Mouse (Mus musculus) large intestine, adult 2 months (tissue): ENCODE measurements around the gene Lsp1. TPM values are rescaled to one million over a fixed set of nuclear protein-coding genes. Genes with fewer than 3 reads are reported as not detected.

ENCODE experiments used
- DNase-seq: peaks from one replicate; pipeline ENCODE4 v3.0.0-alpha.2; 2012; ENCODE audit warnings: low read depth, low spot score
- WGBS: fragments of 180-500 bp; shearing (Covaris S2); methylation state at CpG from one replicate; pipeline ENCODE4 v1.1.7; 2018; 5-methylcytosine and 5-hydroxymethylcytosine counted together
- polyA plus RNA-seq: library from polyadenylated mRNA; depleted of rRNA; stranded (reverse); fragments of >200 nt; gene quantifications from 2 replicates; pipeline ENCODE4 v1.2.3, GENCODE M21; 2012

Lsp1 gene
- polyA plus RNA-seq, 1 experiment = 82.6 TPM

GRCm38 (mm10) chr7:142496158-142496557 lies 35.5 kb downstream of the Lsp1 start:
- 69% methylated on average over 3 of the region's 3 CpGs for WGBS
- no peak for DNase-seq

- WGBS = 77% methylated on average over 5 of the region's 5 CpGs
- no peak for DNase-seq
Measured at GRCm38 (mm10) chr7:142496800-142497199, 36.2 kb downstream of the Lsp1 start.

DNA sequence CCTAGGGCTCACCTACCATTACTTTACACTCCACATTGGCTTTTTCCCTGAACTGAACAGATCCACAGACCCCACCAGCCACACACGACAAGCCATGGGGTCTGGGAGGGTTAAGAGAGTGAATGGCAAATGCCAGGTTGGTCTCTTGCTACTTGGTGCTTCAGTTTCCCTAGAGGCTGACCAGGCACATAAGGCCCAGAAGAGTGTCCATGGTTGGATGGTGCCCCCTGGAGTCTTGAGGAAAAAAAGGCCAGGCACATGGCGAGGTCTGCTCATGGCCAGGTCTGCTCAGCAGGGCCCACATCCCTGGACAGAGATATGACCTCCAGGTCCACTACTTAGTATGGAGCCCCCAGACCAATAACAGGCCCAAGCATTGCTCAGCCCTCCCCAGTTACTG lies 37.2 kb downstream of the Lsp1 start:
- no peak for DNase-seq
- 74% methylated on average over 2 of the region's 2 CpGs for WGBS

DNA sequence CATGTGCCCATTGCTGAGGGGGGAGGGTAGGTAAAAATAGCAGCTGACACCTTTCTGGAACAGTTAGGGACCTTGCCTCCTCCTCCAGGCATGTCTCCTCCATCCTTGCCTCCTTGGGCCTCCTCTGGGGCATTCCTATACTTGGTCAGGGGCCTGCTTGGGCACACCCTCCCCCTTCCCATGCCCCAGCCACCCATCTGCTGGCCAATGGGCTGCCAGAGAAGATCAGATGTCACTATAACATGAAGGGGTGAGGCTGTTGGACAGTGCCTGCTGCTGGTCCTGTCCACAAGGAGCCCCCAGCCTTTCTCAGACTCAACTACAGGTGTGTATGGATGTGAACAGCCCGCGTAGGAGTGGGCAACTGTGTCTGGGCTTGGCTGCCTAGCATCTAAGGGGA lies 38.0 kb downstream of the Lsp1 start, which contains the start of gene Tnnt3:
Tnnt3 (plus strand) TSS at position 262 of the 400 bp plus-strand sequence.
- WGBS = 87% methylated on average over 2 of the region's 2 CpGs
- no peak for DNase-seq

- 43% methylated on average over 5 of the region's 5 CpGs for WGBS
Measured at GRCm38 (mm10) chr7:142499010-142499721, 38.6 kb downstream of the Lsp1 start.

GRCm38 (mm10) chr7:142500032-142500431 lies 39.4 kb downstream of the Lsp1 start:
- WGBS = 43% methylated on average over 1 of the region's 1 CpGs
- no peak for DNase-seq

More at GRCm38 (mm10) chr7:142499010-142499721, 38.6 kb downstream of the Lsp1 start:
- no peak for DNase-seq

DNA sequence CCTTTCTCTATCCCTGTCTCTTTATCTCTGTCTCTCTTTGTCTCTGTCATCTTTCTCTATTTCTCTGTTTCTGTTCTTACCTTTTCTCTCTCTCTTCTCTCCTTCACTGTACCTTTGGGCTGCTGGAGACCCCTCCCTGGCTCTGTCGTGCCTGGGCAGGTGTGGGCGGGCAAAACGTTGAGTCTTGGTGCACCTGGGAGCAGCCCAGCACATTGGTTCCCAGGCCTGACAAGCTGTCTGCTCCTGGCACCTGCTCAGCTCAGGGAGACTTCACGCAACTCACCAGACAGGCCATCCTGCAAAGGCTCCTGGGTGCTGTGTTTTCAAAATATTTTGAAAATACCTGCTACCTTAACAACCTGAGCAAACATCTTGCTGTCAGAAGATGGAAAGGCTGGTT lies 42.6 kb downstream of the Lsp1 start:
- WGBS = 77% methylated on average over 4 of the region's 4 CpGs
- DNase-seq = no peak

DNA sequence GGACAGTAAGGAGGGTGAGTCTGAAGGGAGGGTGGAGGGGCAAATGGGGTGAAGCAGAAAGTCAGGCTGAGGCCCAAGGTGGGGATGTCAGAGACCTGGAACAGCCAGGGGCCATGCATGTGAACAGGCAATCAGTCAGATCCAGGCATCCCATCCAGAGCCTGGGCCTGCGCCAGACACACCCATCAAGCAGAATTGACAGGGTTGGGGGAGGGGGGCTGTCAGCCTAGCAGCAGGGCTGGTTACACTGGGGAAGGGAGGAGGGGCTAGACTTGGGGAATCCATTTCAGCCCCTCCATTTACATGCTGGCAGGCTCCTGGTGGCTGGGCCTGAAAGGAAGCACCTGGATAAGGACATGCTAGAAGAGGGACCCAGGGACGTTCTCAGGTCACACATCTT lies 45.3 kb downstream of the Lsp1 start:
- 54% methylated on average over 2 of the region's 2 CpGs for WGBS
- DNase-seq = no peak

DNA sequence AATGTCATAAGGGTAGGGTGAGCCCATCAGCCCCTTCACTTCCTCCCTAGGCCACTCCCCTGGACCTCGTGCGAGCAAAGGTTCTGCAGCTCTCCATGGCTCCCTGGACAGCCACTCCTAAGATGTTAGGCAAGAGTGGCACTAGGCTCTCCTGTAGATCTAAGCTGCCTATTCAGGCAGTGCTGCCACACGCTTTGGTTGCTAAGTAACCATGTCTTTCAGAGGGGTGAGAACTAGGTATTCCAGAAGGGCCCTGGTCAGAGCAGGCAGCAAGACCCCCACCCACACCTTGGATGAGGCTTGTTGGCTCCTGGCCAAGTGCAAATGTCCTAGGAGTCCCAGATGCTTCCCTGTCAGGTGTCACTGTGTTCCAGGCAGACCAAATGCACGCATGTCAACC lies 45.9 kb downstream of the Lsp1 start:
- no peak for DNase-seq
- WGBS = 38% methylated on average over 4 of the region's 4 CpGs

- no peak for DNase-seq
- WGBS = 93% methylated on average over 9 of the region's 9 CpGs
Measured at GRCm38 (mm10) chr7:142507453-142507852, 46.8 kb downstream of the Lsp1 start.

DNA sequence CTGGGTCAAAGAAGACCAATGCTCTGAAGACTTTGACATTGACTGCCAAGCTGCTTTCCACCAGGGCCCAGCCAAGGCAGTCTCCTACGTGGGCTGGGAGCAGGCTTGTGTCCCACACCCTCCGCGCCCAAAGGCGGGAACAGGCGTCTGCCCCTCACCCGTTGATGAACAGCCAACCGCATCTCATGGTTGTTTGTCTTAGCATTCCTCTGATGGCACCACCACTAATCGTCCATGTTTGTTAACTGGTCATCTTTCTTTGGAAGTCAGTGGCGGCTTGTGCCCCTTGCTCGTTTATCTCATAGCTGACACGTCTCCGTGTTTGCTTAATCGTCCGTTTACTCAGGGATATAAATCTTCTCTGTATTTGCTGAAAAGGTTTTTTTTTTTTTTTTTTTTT lies 48.9 kb downstream of the Lsp1 start:
- DNase-seq = no peak

DNA sequence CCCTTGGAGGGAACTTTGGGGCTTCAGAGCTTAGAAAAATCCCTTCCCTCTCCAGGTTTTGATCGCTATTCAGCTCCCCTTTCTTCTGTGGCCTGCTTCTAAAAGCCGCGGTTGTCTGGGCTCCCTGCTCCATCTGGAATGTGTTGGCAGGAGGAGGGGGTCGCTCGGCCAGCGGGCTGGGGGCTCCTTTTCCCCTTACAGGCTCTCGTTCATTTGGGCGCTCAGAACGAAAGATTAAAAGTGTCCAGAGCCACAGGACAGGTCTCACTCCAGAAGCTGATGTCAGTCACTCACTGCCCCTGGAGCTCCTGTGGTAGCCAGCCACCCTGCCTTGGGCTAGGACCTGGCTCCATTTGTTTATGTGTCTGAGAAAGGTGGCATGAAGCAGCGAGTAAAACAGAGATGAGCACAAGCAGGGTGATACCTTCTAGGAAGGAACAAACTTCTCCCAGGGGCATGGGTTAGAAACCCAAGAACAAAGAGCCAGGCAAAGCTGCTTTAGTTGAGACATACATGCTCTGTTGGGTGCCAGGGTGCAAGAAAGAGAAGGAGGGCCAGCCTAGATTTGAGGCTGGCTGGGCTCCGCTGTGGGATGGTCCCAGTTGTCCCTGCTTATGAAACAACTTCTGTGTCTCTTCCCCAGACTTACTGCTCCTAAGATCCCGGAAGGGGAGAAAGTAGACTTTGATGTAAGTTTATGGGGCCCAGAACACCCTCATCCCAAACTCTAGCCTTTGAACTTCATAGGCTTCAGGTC lies 49.6 kb downstream of the Lsp1 start:
- no peak for DNase-seq
- WGBS = 36% methylated on average over 12 of the region's 12 CpGs

More for the DNA sequence above, 48.9 kb downstream of the Lsp1 start:
- 22% methylated on average over 14 of the region's 14 CpGs for WGBS

DNA sequence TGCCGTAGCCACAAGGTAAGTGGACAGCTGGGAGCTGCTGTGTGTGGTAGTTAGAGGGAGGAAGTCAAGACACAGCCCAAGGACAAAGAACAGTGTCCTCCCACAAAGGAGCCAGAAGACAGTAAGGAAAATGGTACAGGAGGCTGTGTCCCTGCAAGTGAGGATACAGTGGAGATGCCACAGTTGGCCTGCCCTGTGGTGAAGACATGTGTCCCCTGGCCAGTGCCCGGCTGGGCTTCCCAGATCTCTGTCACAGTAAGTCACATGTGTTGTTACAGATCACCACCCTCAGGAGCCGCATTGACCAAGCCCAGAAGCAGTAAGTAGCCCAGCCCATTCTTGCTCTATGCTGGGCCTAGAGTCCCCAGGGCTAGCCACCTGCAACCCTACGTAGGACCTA lies 53.4 kb downstream of the Lsp1 start:
- DNase-seq = no peak
- 79% methylated on average over 4 of the region's 4 CpGs for WGBS

DNA sequence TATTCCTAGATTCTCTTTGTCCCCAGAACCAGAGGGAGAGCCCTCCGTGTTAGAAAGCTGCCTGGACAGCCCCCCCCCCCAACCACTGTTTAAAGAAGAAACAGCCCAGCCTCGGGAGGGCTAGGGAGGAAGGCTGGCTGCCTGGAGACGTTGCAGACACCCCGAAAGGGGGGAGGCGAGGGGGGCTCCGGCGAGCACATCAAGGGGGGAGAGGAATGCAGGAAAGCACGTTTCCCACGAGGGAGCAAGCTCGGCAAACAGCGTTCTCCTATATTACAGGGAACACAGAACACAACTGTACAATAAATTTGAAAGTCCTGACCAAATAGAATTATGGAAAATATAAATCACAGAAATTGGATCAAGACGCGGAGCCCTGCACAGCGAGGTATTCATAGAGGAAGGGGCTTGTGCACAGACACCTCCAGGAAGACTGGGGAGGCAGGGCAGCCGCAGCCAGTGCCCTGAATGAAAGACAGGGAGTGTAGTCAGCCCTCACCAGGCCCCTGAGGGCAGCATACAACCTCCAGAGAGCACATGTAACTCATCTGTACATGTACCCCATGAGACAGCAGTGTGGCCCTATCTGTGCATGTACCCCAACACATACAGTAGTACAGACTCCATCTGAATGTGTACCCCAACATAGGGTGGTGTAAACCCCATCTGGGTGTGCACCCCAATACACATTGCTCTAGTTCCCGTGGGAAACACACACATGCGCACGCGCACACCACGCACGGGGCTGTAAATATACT lies 55.8 kb downstream of the Lsp1 start:
- 42% methylated on average over 21 of the region's 21 CpGs for WGBS

DNA sequence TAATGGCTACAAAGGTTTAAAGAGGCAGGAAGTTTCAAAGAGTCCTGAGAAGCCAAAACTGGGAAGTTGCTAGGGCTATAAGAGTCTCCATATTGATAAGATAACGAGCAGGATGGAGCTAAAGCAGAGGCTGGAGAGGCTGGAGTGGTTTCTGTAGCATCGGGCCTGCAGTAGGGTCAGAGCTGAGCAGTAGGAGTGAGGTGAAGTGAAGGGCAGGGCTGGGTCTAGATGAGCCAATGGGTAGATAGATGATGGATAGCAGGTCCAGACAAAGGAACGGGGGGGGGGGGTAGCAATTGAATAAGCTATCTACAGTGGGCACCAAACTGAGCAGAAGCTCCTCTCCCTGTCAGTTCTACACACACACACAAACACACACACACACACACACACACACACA lies 56.9 kb downstream of the Lsp1 start:
- 76% methylated on average over 3 of the region's 3 CpGs for WGBS
- DNase-seq = no peak

More for the DNA sequence above, 55.8 kb downstream of the Lsp1 start:
- no peak for DNase-seq

- no peak for DNase-seq
- WGBS = 72% methylated on average over 4 of the region's 4 CpGs
Measured at GRCm38 (mm10) chr7:142520331-142520730, 59.7 kb downstream of the Lsp1 start.

DNA sequence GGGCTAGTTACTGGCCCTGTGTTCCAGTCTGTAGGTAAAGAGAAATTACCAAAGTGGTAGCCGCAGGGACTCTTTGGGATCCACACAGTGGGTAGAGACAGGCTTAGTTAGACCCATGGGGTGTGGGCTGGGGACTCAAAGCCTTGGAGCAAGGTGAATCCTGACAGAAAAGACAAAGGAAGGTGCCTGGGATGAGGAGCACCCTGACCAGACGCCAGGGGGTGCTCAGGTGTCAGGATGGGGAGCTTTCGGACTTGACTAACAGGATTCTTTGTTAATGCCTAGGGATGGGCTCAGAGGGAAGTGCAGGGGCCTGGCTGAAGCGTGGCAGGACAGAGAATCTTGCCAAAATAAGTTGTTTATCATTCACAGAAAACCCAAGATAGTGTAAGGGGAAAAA lies 61.7 kb downstream of the Lsp1 start:
- DNase-seq = no peak
- WGBS = 29% methylated on average over 4 of the region's 4 CpGs

- no peak for DNase-seq
- 52% methylated on average over 17 of the region's 17 CpGs for WGBS
Measured at GRCm38 (mm10) chr7:142523200-142523990, 62.8 kb downstream of the Lsp1 start.

- WGBS = 62% methylated on average over 13 of the region's 13 CpGs
- DNase-seq = no peak
Measured at GRCm38 (mm10) chr7:142525342-142526178, 65.0 kb downstream of the Lsp1 start.
